Mouse (Mus musculus): ENCODE results near the gene Gm11992. TPM values are rescaled to one million over a fixed set of nuclear protein-coding genes. Genes with fewer than 3 reads are reported as not detected.

Gm11992 gene
- polyA plus RNA-seq (2012; ENCODE audit: low replicate concordance) = 0.08 TPM in 1 of 2 replicates, not detected in the other

GRCm38 (mm10) chr11:9048011-9048702 is at the start of gene Gm11992:
Gene Gm11992, plus strand, starts transcription at chr11:9048594.

GRCm38 (mm10) chr11:9010853-9011339 is 37.5 kb upstream of the Gm11992 start, which contains the start of gene Hus1:
Gene Hus1, minus strand, starts transcription at chr11:9011191.

GRCm38 (mm10) chr11:9048703-9049060 is 288 bp downstream of the Gm11992 start, which contains the start of gene Sun3:
Gene Sun3, minus strand, starts transcription at chr11:9048991.

GRCm38 (mm10) chr11:9118050-9118420 is 69.6 kb downstream of the Gm11992 start, which contains the start of gene Upp1:
Gene Upp1, plus strand, starts transcription at chr11:9118103.

Other genes starting within 250 kb of the Gm11992 start
- gene Pkd1l1, start 75.3 kb upstream of the Gm11992 start, polyA plus RNA-seq (2012; ENCODE audit: low replicate concordance) = 0.08 TPM in 1 of 2 replicates, not detected in the other
- gene Hus1, start 37.4 kb upstream of the Gm11992 start, polyA plus RNA-seq (2012; ENCODE audit: low replicate concordance) = 1.6 and 5.6 TPM in 2 replicates
- not detected in 2 replicates for gene Sun3, start 397 bp downstream of the Gm11992 start, polyA plus RNA-seq (2012; ENCODE audit: low replicate concordance)
- not detected in 2 replicates for gene Upp1, start 69.5 kb downstream of the Gm11992 start, polyA plus RNA-seq (2012; ENCODE audit: low replicate concordance)
- 0.02 TPM in 2 replicates for gene Abca13, start 143.3 kb downstream of the Gm11992 start, polyA plus RNA-seq (2012; ENCODE audit: low replicate concordance)

Data from hematopoietic multipotent progenitor cell, adult 10-12 weeks (in vitro differentiated cells).